Mouse (Mus musculus) intestine, postnatal 0 days (tissue): ENCODE measurements around the gene Ctf2. TPM values are rescaled to one million over a fixed set of nuclear protein-coding genes. Genes with fewer than 3 reads are reported as not detected.

Source experiments
- ATAC-seq: fragments of 200-750 bp; cut with Nextera tagmentation; 2 replicates; pipeline ENCODE4 v1.8.0; 2017; ENCODE audit warnings: mild to moderate bottlenecking, moderate TSS enrichment, moderate library complexity
- H3K27ac ChIP-seq: fragments of 300-500 bp; sonication (generic); 2 replicates; pipeline ENCODE4 v1.5.1; 2014; ENCODE audit warnings: mild to moderate bottlenecking, low read depth, low read length, moderate library complexity
- H3K27me3 ChIP-seq: fragments of 300-500 bp; sonication (generic); replicated peaks from 2 replicates; pipeline ENCODE4 v1.6.1; 2014; ENCODE audit warnings: low read length, mixed read lengths; ENCODE audit not compliant: control insufficient read depth, insufficient read depth
- H3K36me3 ChIP-seq: fragments of 300-500 bp; sonication (generic); 2 replicates; pipeline ENCODE4 v1.6.1; 2014; ENCODE audit warnings: mild to moderate bottlenecking, moderate library complexity; ENCODE audit not compliant: control insufficient read depth, insufficient read depth
- H3K4me1 ChIP-seq: fragments of 300-500 bp; sonication (generic); replicated peaks from 2 replicates; pipeline ENCODE4 v1.6.1; 2014; ENCODE audit warnings: antibody characterized with exemption, low read length, mixed read lengths; ENCODE audit not compliant: control insufficient read depth, insufficient read depth
- H3K4me2 ChIP-seq: fragments of 300-500 bp; sonication (generic); replicated peaks from 2 replicates; pipeline ENCODE4 v1.6.1; 2014; ENCODE audit warnings: low read depth, mild to moderate bottlenecking, moderate library complexity
- H3K4me3 ChIP-seq: fragments of 300-500 bp; sonication (generic); 2 replicates; pipeline ENCODE4 v1.5.1; 2014; ENCODE audit warnings: low read depth, low read length
- H3K9ac ChIP-seq: fragments of 300-500 bp; sonication (generic); 2 replicates; pipeline ENCODE4 v1.6.1; 2014; ENCODE audit warnings: mild to moderate bottlenecking, low read depth, low read length
- H3K9me3 ChIP-seq: fragments of 300-500 bp; sonication (generic); 2 replicates; pipeline ENCODE4 v1.6.1; 2016; ENCODE audit warnings: mixed run types; ENCODE audit not compliant: control insufficient read depth
- CTCF ChIP-seq: sonication (generic); IDR thresholded peaks from 2 replicates; pipeline ENCODE4 v1.5.1; 2016; ENCODE audit warnings: low read depth, mild to moderate bottlenecking, control low read depth, antibody characterized with exemption, moderate library complexity
- WGBS: fragments of 180-500 bp; shearing (Covaris S2); extraction: QIAGEN DNeasy Blood & Tissue Kit; methylation state at CpG from one replicate; pipeline ENCODE4 v1.1.7; 2014; 5-methylcytosine and 5-hydroxymethylcytosine counted together
- polyA plus RNA-seq: library from polyadenylated mRNA; unstranded; fragments of >200 nt; fragmentation: Nextera tagmentation; extraction: Ambion mirVana; gene quantifications from 2 replicates; pipeline ENCODE4 v1.2.1, GENCODE M21; 2015

Ctf2 gene
- polyA plus RNA-seq, 1 experiment from 2014 or later, result not detected

- ATAC-seq, result no peak
These were observed 38.7 kb downstream of the Ctf2 start for GRCm38 (mm10) chr7:127693290-127693689.

GRCm38 (mm10) chr7:127691221-127691989 lies 40.6 kb downstream of the Ctf2 start:
- TF ChIP-seq CTCF, result no peak; the same call in 1 of the 2 replicates
- Histone ChIP-seq H3K27me3 (no peaks in the 10 kb centered on the region), H3K9me3 (no peaks in the 10 kb centered on the region), H3K4me1 (peaks cover 8% of the 10 kb centered on the region; the same call in 1 of the 2 replicates), H3K36me3 (no peaks in the 10 kb centered on the region), H3K9ac (peak overlapping the region; percentile 40), H3K4me2 (peak overlapping the region; percentile 64), H3K4me3 (peak overlapping the region; percentile 26), H3K27ac (peak overlapping the region; percentile 54)
- 7% methylated on average over 15 of the region's 15 CpGs for whole genome bisulfite sequencing
- ATAC-seq, result peak; percentile 75

More at GRCm38 (mm10) chr7:127693290-127693689, 38.7 kb downstream of the Ctf2 start:
- no peak overlapping the region for H3K27ac ChIP-seq
- TF ChIP-seq CTCF, result no peak
- no peaks in the 10 kb centered on the region for H3K9me3 ChIP-seq
- no peaks in the 10 kb centered on the region for H3K36me3 ChIP-seq
- WGBS, result 97% methylated on average over 8 of the region's 8 CpGs
- no peak overlapping the region for H3K9ac ChIP-seq
- no peak overlapping the region for H3K4me2 ChIP-seq
- H3K4me1 ChIP-seq, result peaks cover 8% of the 10 kb centered on the region; the same call in 1 of the 2 replicates
- no peak overlapping the region for H3K4me3 ChIP-seq
- H3K27me3 ChIP-seq, result no peaks in the 10 kb centered on the region

- Histone ChIP-seq H3K4me2 (no peak overlapping the region), H3K36me3 (no peaks in the 10 kb centered on the region), H3K4me3 (no peak overlapping the region), H3K4me1 (peaks cover 8% of the 10 kb centered on the region; the same call in 1 of the 2 replicates), H3K9ac (no peak overlapping the region), H3K27me3 (no peaks in the 10 kb centered on the region), H3K27ac (no peak overlapping the region), H3K9me3 (no peaks in the 10 kb centered on the region)
- no peak for TF ChIP-seq CTCF
- no peak for ATAC-seq
- WGBS, result 73% methylated on average over 9 of the region's 9 CpGs
These were observed 42.2 kb downstream of the Ctf2 start for GRCm38 (mm10) chr7:127689626-127690280.

- Histone ChIP-seq H3K9me3 (no peaks in the 10 kb centered on the region), H3K4me2 (no peak overlapping the region), H3K27me3 (no peaks in the 10 kb centered on the region), H3K36me3 (no peaks in the 10 kb centered on the region), H3K4me1 (peaks cover 8% of the 10 kb centered on the region; the same call in 1 of the 2 replicates), H3K27ac (no peak overlapping the region), H3K9ac (no peak overlapping the region), H3K4me3 (no peak overlapping the region)
- TF ChIP-seq CTCF, result no peak
- WGBS, result 87% methylated on average over 7 of the region's 7 CpGs
- ATAC-seq, result no peak
These were observed 43.0 kb downstream of the Ctf2 start for GRCm38 (mm10) chr7:127688935-127689334.

DNA sequence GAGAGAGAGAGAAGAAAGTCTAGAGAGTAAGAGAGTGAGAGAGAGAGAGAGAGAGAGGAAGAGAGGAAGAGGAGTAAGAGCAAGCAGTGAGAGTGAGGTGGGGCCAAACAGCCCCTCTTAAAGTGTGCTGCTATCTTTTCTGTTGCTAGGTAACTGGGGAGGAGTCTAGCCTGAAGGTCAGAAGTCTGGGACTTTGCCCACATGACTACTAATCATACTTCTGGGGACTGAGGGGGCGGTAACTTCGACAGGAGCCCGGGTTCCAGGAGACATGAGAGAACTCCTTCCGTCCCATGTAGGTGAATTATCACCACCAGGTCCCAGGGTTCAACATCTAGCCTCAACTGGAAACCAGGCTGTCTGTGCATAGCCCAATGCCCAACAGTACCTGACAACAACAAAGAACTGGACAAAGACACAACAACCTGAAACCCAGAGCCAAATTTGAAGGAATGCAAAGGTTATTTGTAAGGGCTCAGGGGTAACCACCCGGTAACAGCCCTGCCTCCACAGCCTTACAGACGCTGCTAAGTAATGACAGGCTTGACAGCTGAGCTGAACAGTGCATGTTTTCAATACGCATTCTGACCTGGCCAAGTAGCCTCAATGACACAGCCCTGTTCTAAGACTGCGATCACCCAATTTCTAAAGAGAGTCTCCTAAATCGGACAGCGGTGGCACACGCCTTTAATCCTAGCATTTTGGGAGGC lies 45.1 kb downstream of the Ctf2 start:
- H3K4me1 ChIP-seq, result peaks cover 8% of the 10 kb centered on the region; the same call in 1 of the 2 replicates
- no peaks in the 10 kb centered on the region for H3K9me3 ChIP-seq
- no peak overlapping the region for H3K9ac ChIP-seq
- no peak overlapping the region for H3K27ac ChIP-seq
- no peak overlapping the region; the same call in 1 of the 2 replicates for H3K4me2 ChIP-seq
- H3K27me3 ChIP-seq, result no peaks in the 10 kb centered on the region
- H3K36me3 ChIP-seq, result no peaks in the 10 kb centered on the region
- H3K4me3 ChIP-seq, result no peak overlapping the region
- WGBS, result 58% methylated on average over 11 of the region's 11 CpGs
- no peak for TF ChIP-seq CTCF
- no peak for ATAC-seq
